Mouse (Mus musculus): Measurements from ENCODE around the gene Itgad.

- TF ChIP-seq CTCF (IDR thresholded peaks at IDR 0.05; ENCODE audit: borderline replicate concordance, insufficient read depth, low read depth, low read length) (no peak), POLR2A (IDR thresholded peaks at IDR 0.05; ENCODE audit: borderline replicate concordance, insufficient read depth, low read length) (no peak)
Observed at GRCm38 (mm10) chr7:128235481-128235880, 81.3 kb downstream of the Itgad start.
